Mouse (Mus musculus): ENCODE results near the gene Tmem164. TPM values are rescaled to one million over a fixed set of nuclear protein-coding genes. Genes with fewer than 3 reads are reported as not detected.

Tmem164 gene
- polyA plus RNA-seq, 1 experiment = 64.3 TPM

DNA sequence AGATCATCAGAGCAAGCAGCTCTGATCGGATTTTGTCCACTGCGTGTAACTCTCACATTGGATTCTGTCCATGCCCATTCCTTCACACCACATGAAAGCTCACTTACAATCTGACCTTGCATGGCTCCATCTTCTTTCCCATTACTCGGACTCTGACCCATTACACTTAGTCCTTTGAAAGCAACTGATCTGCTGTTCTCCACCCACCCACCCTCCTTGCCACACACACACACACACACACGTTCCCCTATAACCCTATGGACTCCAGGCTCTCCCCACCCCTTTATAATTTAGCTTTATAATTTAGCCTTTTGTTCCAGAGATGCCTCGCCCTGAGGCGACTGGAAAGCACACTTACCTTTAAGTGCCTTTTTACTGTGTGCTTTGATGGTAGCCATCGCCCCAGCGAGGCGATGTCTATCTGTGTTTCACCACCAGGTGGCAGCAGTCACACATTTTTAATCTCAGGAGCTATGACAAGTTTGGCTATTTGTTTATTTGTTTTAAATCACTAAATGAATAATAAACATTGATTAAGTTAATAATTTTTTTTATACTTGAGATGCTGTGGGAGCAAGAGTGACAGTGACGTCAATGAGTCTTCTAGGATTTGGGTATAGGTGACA lies 137.0 kb downstream of the Tmem164 start:
- H3K27ac ChIP-seq (ENCODE audit: insufficient read depth, low read depth, low read length) = no peak overlapping the region

DNA sequence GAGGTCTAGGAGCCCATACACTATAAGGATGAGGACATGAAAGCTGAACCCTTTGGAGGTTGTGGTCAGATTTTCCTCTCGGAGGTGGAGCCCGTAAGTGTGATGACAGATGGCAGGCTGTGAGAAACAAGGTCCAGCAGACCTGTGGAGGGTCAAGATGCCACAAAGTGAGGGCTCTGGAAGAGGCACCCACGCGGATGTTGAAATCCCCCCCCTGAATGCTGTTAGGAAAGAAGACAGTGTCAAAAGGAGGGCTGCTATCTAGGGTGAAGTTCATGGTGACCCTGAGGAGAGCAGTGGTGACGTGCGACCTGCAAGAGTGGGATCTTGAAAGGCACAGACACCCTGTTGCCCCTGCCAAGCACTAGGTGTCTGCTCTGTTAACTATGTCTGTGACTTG lies 140.0 kb downstream of the Tmem164 start:
- H3K4me1 ChIP-seq (ENCODE audit: control insufficient read depth, insufficient read depth, low read length) = peaks cover 2% of the 10 kb centered on the region

More for the DNA sequence above, 137.0 kb downstream of the Tmem164 start:
- Histone ChIP-seq H3K4me3 (ENCODE audit: insufficient read depth, low read length) (no peak overlapping the region), H3K4me1 (ENCODE audit: control insufficient read depth, insufficient read depth, low read length) (no peaks in the 10 kb centered on the region)
- TF ChIP-seq CTCF (IDR thresholded peaks at IDR 0.05; ENCODE audit: low read depth, low read length) = no peak
- TF ChIP-seq POLR2A (IDR thresholded peaks at IDR 0.05; ENCODE audit: borderline replicate concordance, low read depth, low read length) = no peak

DNA sequence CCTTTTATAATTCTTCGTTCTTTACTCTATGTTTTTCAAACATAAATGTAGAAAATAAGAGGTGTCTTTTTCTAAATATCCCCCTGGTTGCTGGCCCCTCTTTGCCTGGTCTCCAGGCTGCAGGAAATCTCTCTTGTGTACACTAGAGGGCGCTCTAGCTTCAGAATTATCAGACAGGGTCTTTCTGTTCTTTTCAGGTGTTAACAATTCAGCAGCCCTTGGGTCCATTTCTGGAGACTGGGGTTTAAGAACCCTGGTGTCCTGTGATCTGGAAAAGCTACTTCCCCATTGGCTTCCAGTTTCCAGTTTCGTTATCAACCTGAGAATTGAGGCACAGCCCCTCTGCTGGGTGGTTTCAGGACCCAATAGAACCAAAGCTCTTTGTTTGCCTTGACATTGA lies 140.6 kb downstream of the Tmem164 start:
- TF ChIP-seq CTCF (IDR thresholded peaks at IDR 0.05; ENCODE audit: low read depth, low read length) (no peak), POLR2A (IDR thresholded peaks at IDR 0.05; ENCODE audit: borderline replicate concordance, low read depth, low read length) (no peak)

More for the DNA sequence above, 140.0 kb downstream of the Tmem164 start:
- TF ChIP-seq POLR2A (IDR thresholded peaks at IDR 0.05; ENCODE audit: borderline replicate concordance, low read depth, low read length) (no peak), CTCF (IDR thresholded peaks at IDR 0.05; ENCODE audit: low read depth, low read length) (no peak)
- H3K27ac ChIP-seq (ENCODE audit: insufficient read depth, low read depth, low read length) = no peak overlapping the region
- H3K4me3 ChIP-seq (ENCODE audit: insufficient read depth, low read length) = no peak overlapping the region

DNA sequence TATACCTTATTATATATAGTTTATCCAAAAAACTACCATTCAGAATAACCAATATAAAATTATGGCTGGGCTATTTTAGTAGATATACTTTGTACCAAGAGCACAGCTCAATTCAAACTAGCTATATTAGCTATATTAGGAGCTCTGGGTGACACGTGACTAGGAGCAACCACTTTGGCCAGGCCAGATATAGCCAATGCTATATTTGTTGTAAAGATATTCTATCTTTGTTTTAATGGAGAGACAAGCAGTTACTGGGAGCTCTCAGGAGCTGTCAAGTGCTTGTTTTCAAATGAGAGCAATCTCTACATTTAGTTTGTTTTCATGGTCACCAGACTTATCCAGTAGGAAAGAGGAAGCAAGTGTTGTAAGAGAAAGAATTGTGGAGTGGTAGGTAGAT lies 144.1 kb downstream of the Tmem164 start:
- no peak overlapping the region for H3K27ac ChIP-seq (ENCODE audit: insufficient read depth, low read depth, low read length)
- peaks cover 2% of the 10 kb centered on the region for H3K4me1 ChIP-seq (ENCODE audit: control insufficient read depth, insufficient read depth, low read length)
- TF ChIP-seq CTCF (IDR thresholded peaks at IDR 0.05; ENCODE audit: low read depth, low read length) = no peak
- TF ChIP-seq POLR2A (IDR thresholded peaks at IDR 0.05; ENCODE audit: borderline replicate concordance, low read depth, low read length) = no peak
- no peak overlapping the region for H3K4me3 ChIP-seq (ENCODE audit: insufficient read depth, low read length)

More for the DNA sequence above, 140.6 kb downstream of the Tmem164 start:
- Histone ChIP-seq H3K4me3 (ENCODE audit: insufficient read depth, low read length) (no peak overlapping the region), H3K4me1 (ENCODE audit: control insufficient read depth, insufficient read depth, low read length) (peaks cover 2% of the 10 kb centered on the region), H3K27ac (ENCODE audit: insufficient read depth, low read depth, low read length) (no peak overlapping the region)

DNA sequence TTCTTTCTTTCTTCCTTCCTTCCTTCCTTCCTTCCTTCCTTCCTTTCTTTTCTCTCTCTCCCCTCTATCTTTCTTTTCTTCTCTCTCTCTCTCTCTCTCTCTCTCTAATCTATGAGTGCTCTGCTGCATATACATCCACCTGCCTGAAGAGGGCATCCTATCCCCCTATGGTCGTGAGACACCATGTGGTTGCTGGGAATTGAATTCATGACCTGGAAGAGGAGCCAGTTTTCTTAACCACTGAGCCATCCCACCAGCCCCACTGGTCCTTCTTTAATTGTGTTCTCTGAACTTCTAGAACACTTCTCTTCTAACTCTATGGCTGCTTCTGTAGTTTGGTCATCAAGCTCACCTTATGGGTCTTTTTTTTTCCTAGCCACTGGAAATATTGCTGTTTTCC lies 146.4 kb downstream of the Tmem164 start:
- Histone ChIP-seq H3K4me3 (ENCODE audit: insufficient read depth, low read length) (no peak overlapping the region), H3K4me1 (ENCODE audit: control insufficient read depth, insufficient read depth, low read length) (peaks cover 2% of the 10 kb centered on the region)
- TF ChIP-seq CTCF (IDR thresholded peaks at IDR 0.05; ENCODE audit: low read depth, low read length) (no peak), POLR2A (IDR thresholded peaks at IDR 0.05; ENCODE audit: borderline replicate concordance, low read depth, low read length) (no peak)

DNA sequence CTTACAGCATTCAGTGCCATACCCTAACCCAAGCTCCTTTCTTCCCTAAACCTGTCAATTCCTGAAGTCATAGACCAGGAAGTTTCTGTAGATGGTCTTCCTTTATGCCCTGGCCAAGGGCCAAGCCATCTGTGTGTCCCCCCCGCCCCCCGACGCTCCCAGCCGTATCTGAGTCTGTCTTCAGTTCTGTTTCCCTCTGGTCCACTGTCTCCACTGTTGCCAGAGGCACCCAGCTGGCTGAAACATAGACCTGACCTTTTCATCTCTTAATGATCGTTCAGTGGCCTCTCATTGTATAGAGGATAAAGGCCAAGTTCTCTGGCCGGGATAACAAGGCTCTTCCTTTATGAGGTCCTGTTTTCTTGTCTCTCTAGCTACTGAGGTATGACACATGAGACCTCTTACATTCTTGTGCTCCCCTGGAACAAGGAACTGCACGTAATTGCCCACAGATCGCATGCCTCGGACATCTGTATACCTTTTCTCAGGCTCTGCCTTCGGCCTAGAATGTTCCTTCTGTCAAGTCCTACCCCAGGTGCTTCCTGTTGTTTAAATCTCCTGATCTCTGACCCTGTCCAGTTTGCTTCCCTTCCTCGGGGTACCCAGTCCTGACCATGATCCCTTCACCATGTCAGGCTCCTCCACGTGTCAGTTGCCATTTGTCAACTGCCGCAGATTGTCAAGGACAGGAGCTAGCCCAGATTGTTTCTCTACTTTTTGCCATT lies 147.1 kb downstream of the Tmem164 start:
- no peak overlapping the region for H3K4me3 ChIP-seq (ENCODE audit: insufficient read depth, low read length)
- H3K4me1 ChIP-seq (ENCODE audit: control insufficient read depth, insufficient read depth, low read length) = peaks cover 2% of the 10 kb centered on the region
- no peak for TF ChIP-seq POLR2A (IDR thresholded peaks at IDR 0.05; ENCODE audit: borderline replicate concordance, low read depth, low read length)
- TF ChIP-seq CTCF (IDR thresholded peaks at IDR 0.05; ENCODE audit: low read depth, low read length) = no peak
- no peak overlapping the region for H3K27ac ChIP-seq (ENCODE audit: insufficient read depth, low read depth, low read length)

More for the DNA sequence above, 146.4 kb downstream of the Tmem164 start:
- no peak overlapping the region for H3K27ac ChIP-seq (ENCODE audit: insufficient read depth, low read depth, low read length)

DNA sequence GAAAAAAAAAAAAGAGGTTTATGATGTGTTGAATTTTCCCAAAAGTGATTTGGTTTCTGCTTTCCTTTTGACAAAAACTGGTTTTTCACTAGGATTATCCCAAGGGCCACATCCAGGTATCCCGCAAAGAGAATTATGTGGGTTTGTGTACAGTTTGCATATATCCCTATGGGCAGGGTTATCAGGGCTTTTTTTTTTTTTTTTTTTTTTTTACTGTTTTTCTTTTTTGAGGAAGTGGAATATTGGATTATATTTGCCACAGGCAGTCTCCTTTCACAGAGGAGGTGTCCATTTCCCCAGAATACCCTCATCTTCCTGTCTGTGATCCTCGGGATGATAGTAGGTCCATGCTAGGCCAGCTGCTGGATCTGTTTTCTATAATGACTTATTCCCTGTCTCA lies 148.1 kb downstream of the Tmem164 start:
- Histone ChIP-seq H3K27ac (ENCODE audit: insufficient read depth, low read depth, low read length) (no peak overlapping the region), H3K4me1 (ENCODE audit: control insufficient read depth, insufficient read depth, low read length) (peaks cover 2% of the 10 kb centered on the region), H3K4me3 (ENCODE audit: insufficient read depth, low read length) (no peak overlapping the region)
- no peak for TF ChIP-seq CTCF (IDR thresholded peaks at IDR 0.05; ENCODE audit: low read depth, low read length)
- TF ChIP-seq POLR2A (IDR thresholded peaks at IDR 0.05; ENCODE audit: borderline replicate concordance, low read depth, low read length) = no peak

DNA sequence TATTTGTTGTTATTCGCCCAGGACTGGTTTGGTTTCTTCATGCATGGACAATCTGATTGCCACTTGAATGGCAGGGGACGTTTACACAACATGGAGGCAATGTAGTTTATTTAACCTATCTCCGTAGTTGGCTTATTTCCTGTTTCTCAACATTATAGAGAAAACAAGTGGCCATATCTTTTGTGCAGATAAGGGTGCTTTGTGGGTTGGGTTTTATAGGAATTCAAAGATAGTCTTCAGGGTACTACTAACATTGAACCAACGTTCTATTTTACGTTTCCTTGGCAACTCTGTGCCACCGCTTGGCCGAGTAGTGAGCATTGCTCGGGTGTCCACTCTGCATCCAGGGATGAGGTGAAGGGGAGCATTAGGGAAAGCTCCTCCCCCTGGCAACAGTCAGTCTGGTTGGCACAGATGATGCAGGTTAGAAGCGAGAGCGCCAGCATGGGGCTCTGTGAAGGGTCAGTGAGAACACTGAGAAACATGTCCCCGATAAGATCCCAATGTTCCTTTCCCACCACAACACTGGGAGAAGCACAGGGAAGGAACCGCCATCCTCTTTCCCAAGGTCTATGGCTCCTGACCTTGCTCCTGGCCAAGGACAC lies 148.8 kb downstream of the Tmem164 start:
- no peak overlapping the region for H3K4me3 ChIP-seq (ENCODE audit: insufficient read depth, low read length)
- no peaks in the 10 kb centered on the region; the same call in 1 of the 2 replicates for H3K4me1 ChIP-seq (ENCODE audit: control insufficient read depth, insufficient read depth, low read length)
- no peak overlapping the region for H3K27ac ChIP-seq (ENCODE audit: insufficient read depth, low read depth, low read length)
- TF ChIP-seq POLR2A (IDR thresholded peaks at IDR 0.05; ENCODE audit: borderline replicate concordance, low read depth, low read length) (no peak), CTCF (IDR thresholded peaks at IDR 0.05; ENCODE audit: low read depth, low read length) (no peak)

DNA sequence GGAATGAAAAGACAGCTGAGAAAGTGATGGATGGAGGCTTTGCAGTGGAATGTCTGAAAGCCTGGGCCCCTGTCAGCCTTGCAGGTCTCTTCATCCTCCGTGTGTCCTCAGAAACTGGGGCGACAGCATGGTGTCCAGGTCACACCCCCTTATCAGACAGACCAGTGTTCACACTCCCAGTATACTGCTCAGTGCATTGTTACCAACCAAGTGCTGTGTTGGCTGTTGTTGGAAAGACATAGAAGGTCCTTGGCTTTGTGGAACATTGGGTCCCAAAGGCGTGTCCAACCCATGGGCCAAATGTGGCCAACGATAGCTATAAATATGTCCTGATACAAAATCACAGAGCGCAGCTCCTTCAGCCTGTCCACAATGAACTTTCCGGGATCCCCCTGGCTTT lies 149.4 kb downstream of the Tmem164 start:
- H3K27ac ChIP-seq (ENCODE audit: insufficient read depth, low read depth, low read length) = no peak overlapping the region
- TF ChIP-seq CTCF (IDR thresholded peaks at IDR 0.05; ENCODE audit: low read depth, low read length) (no peak), POLR2A (IDR thresholded peaks at IDR 0.05; ENCODE audit: borderline replicate concordance, low read depth, low read length) (no peak)
- no peak overlapping the region for H3K4me3 ChIP-seq (ENCODE audit: insufficient read depth, low read length)
- H3K4me1 ChIP-seq (ENCODE audit: control insufficient read depth, insufficient read depth, low read length) = no peaks in the 10 kb centered on the region

DNA sequence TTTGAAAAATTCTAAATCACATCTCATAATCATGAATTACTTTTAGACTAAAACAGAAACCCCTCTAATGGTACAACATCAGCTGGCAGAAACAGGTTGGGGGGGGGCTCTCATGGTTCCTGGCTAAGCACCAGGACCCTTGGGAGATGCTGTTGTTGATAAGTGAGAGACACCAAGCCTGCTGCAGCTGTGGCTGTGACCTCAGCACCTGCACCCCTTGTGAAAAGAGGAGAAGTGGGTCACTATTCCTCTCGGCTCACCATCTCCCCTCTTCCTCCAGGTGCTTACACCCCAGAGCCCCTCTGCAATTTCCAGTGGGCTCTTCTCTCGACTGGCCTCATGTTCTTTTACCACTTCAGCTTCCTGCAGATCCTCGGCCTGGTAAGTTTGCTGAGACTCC lies 151.0 kb downstream of the Tmem164 start:
- TF ChIP-seq POLR2A (IDR thresholded peaks at IDR 0.05; ENCODE audit: borderline replicate concordance, low read depth, low read length) = no peak
- no peak for TF ChIP-seq CTCF (IDR thresholded peaks at IDR 0.05; ENCODE audit: low read depth, low read length)
- Histone ChIP-seq H3K4me3 (ENCODE audit: insufficient read depth, low read length) (no peak overlapping the region), H3K27ac (ENCODE audit: insufficient read depth, low read depth, low read length) (no peak overlapping the region), H3K4me1 (ENCODE audit: control insufficient read depth, insufficient read depth, low read length) (no peaks in the 10 kb centered on the region)
